Mouse (Mus musculus) hindbrain, embryonic 12.5 days (tissue): ENCODE measurements at regions not wholly inside any gene's neighbourhood (a gene's known extent, or its start where the extent isn't known, plus 50 kb on each side); places are given as distances from the start of the nearest gene placed in this dataset.
"Not testable (repeated sequence)": the region's sequence is repeated elsewhere in the genome, so short reads cannot be mapped to it uniquely, and the experiment has no call there.

Experiments used
- ATAC-seq: fragments of 200-750 bp; cut with Nextera tagmentation; 2 replicates; pipeline ENCODE4 v1.8.0; 2017; ENCODE audit warnings: moderate TSS enrichment; ENCODE audit not compliant: low FRiP score
- H3K27ac ChIP-seq: fragments of 300-500 bp; sonication (generic); 2 replicates; pipeline ENCODE4 v1.5.1; 2016; ENCODE audit warnings: mild to moderate bottlenecking
- H3K27me3 ChIP-seq: fragments of 300-500 bp; sonication (generic); 2 replicates; pipeline ENCODE4 v1.6.1; 2016; ENCODE audit warnings: mild to moderate bottlenecking
- H3K36me3 ChIP-seq: fragments of 300-500 bp; sonication (generic); 2 replicates; pipeline ENCODE4 v1.6.1; 2016; ENCODE audit warnings: mild to moderate bottlenecking
- H3K4me1 ChIP-seq: fragments of 300-500 bp; sonication (generic); 2 replicates; pipeline ENCODE4 v1.6.1; 2016
- H3K4me2 ChIP-seq: fragments of 300-500 bp; sonication (generic); replicated peaks from 2 replicates; pipeline ENCODE4 v1.6.1; 2016; ENCODE audit warnings: mild to moderate bottlenecking
- H3K4me3 ChIP-seq: fragments of 300-500 bp; sonication (generic); 2 replicates; pipeline ENCODE4 v1.5.1; 2016; ENCODE audit warnings: mild to moderate bottlenecking
- H3K9ac ChIP-seq: fragments of 300-500 bp; sonication (generic); 2 replicates; pipeline ENCODE4 v1.6.1; 2016; ENCODE audit warnings: mild to moderate bottlenecking, moderate library complexity
- H3K9me3 ChIP-seq: fragments of 300-500 bp; sonication (generic); replicated peaks from 2 replicates; pipeline ENCODE4 v1.6.1; 2016; ENCODE audit warnings: mild to moderate bottlenecking
- WGBS: fragments of 180-500 bp; shearing (Covaris S2); methylation state at CpG from one replicate; pipeline ENCODE4 v1.1.7; 2016; 5-methylcytosine and 5-hydroxymethylcytosine counted together

- Histone ChIP-seq H3K9me3 (no peaks in the 10 kb centered on the region), H3K4me3 (no peak overlapping the region), H3K9ac (no peak overlapping the region), H3K36me3 (no peaks in the 10 kb centered on the region), H3K27me3 (no peaks in the 10 kb centered on the region), H3K4me1 (no peaks in the 10 kb centered on the region), H3K27ac (no peak overlapping the region), H3K4me2 (no peak overlapping the region)
- no peak for ATAC-seq
- 69% methylated on average over 5 of the region's 5 CpGs for WGBS
These were observed 284.0 kb downstream of the Adgb start for GRCm38 (mm10) chr10:10188113-10188512.

- no peak overlapping the region for H3K9ac ChIP-seq
- H3K27ac ChIP-seq, result no peak overlapping the region
- H3K4me3 ChIP-seq, result no peak overlapping the region
- WGBS, result 87% methylated on average over 5 of the region's 5 CpGs
- H3K9me3 ChIP-seq, result no peaks in the 10 kb centered on the region
- H3K27me3 ChIP-seq, result no peaks in the 10 kb centered on the region
- H3K36me3 ChIP-seq, result no peaks in the 10 kb centered on the region
- H3K4me2 ChIP-seq, result no peak overlapping the region
- no peaks in the 10 kb centered on the region for H3K4me1 ChIP-seq
- no peak for ATAC-seq
These were observed 285.4 kb downstream of the Adgb start for GRCm38 (mm10) chr10:10186721-10187120.

- Histone ChIP-seq H3K36me3 (no peaks in the 10 kb centered on the region), H3K27ac (no peak overlapping the region), H3K4me2 (no peak overlapping the region), H3K27me3 (no peaks in the 10 kb centered on the region), H3K9me3 (no peaks in the 10 kb centered on the region), H3K4me3 (no peak overlapping the region), H3K4me1 (no peaks in the 10 kb centered on the region), H3K9ac (no peak overlapping the region)
- no peak for ATAC-seq
- WGBS, result 89% methylated on average over 8 of the region's 8 CpGs
These were observed 284.5 kb upstream of the Stxbp5 start for GRCm38 (mm10) chr10:10185298-10185883.

GRCm38 (mm10) chr10:10184386-10184785, 283.5 kb upstream of the Stxbp5 start:
- Histone ChIP-seq H3K9me3 (no peaks in the 10 kb centered on the region), H3K36me3 (no peaks in the 10 kb centered on the region), H3K4me1 (no peaks in the 10 kb centered on the region), H3K9ac (no peak overlapping the region), H3K4me3 (no peak overlapping the region), H3K27ac (no peak overlapping the region), H3K4me2 (no peak overlapping the region), H3K27me3 (no peaks in the 10 kb centered on the region)
- no peak for ATAC-seq
- WGBS, result 70% methylated on average over 5 of the region's 5 CpGs

GRCm38 (mm10) chr10:10177037-10177436, 276.2 kb upstream of the Stxbp5 start:
- H3K9ac ChIP-seq, H3K4me3 ChIP-seq, ATAC-seq, H3K36me3 ChIP-seq, H3K4me2 ChIP-seq, H3K4me1 ChIP-seq, H3K27ac ChIP-seq, H3K9me3 ChIP-seq, H3K27me3 ChIP-seq: not testable (repeated sequence)
- 84% methylated on average over 3 of the region's 3 CpGs for WGBS
